ENCODE assay signal across 18 mouse cellular contexts in genomic region chr5:141783516-141783915, GRCm38 (mm10).
"Had no signal": no experiment of that assay in that cellular context is flagged by ENCODE, and none has a peak within 500 bp of the region (broad histone marks: within the 10 kb centered on the region; RNA-seq: fewer than 3 reads in every experiment).

No protein-coding gene starts in this region.

- H3K4me3 ChIP-seq: layer of hippocampus, adult 2 months; left cerebral cortex, adult 2 months; liver, embryonic 12.5 days; liver, embryonic 15.5 days; stomach, embryonic 15.5 days had no signal

- H3K36me3 ChIP-seq: liver, embryonic 12.5 days; liver, embryonic 15.5 days; stomach, embryonic 15.5 days had no signal

- H3K9ac ChIP-seq: liver, embryonic 12.5 days; liver, embryonic 15.5 days; lung, embryonic 14.5 days; stomach, embryonic 15.5 days had no signal

- H3K4me1 ChIP-seq: liver, embryonic 12.5 days; liver, embryonic 15.5 days; stomach, embryonic 15.5 days had no signal

- H3K27ac ChIP-seq: kidney, postnatal 0 days; layer of hippocampus, adult 2 months; left cerebral cortex, adult 2 months; liver, embryonic 12.5 days; liver, embryonic 15.5 days; stomach, embryonic 15.5 days had no signal

- H3K27me3 ChIP-seq: liver, embryonic 12.5 days; liver, embryonic 15.5 days; stomach, embryonic 15.5 days had no signal

- DNase-seq: kidney, adult 2 months; kidney, postnatal 25 days; layer of hippocampus, postnatal 36 days; lung, embryonic 14.5 days; lung, postnatal 4 days; midbrain, embryonic 14.5 days; retina, postnatal 1 day; right cerebral cortex, postnatal 25 days; spleen, adult 18-20 months; thymus, adult 2 months; thymus, postnatal 14 days; thymus, postnatal 4 days had no signal
